Mouse (Mus musculus) kidney, adult 2 months (tissue): ENCODE data around the gene 1700001O22Rik.

Source experiments
- CTCF ChIP-seq: fragments of 200-500 bp; conservative IDR thresholded peaks from 2 replicates; pipeline ENCODE4 v1.5.1; 2011; ENCODE audit warnings: low read depth, mild to moderate bottlenecking, control low read depth, low read length, moderate library complexity, mixed read lengths; ENCODE audit not compliant: insufficient read depth, insufficient read length
- POLR2A ChIP-seq: fragments of 200-500 bp; IDR thresholded peaks from one replicate; pipeline ENCODE4 v1.6.1; 2011; ENCODE audit warnings: low read depth, low read length, control low read depth

- TF ChIP-seq POLR2A (no peak), CTCF (no peak)
Measured at GRCm38 (mm10) chr2:30834373-30835022, 31.0 kb upstream of the 1700001O22Rik start, which contains the start of gene Prrx2.
